Mouse (Mus musculus): ENCODE results near the gene 4930430F08Rik.
"Not testable (repeated sequence)": the region's sequence is repeated elsewhere in the genome, so short reads cannot be mapped to it uniquely, and the experiment has no call there.

The 4930430F08Rik gene

DNA sequence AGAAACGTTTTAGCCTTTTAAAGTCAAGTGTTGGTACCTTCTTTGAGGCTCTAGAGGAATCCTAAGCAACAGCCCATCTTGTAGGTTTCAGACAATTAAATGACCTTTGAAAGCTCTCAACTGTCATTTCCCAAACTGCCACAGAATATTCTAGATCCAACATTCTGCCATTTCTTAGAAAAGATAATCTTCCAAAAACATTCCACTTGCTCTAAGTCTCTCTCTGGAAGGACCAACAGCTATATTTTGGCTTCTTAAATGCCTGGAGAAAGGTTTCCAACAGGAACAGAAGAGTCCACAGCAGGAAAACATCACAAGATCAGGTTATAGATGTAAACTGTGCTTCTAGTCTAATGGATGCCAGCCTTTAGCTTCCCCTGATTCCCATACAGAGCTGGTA is at the start of gene 4930430F08Rik, which contains the start of gene 1700017N19Rik:
4930430F08Rik (minus strand) TSS at position 101 of the 400 bp plus-strand sequence.
1700017N19Rik (plus strand) TSS at position 162 of the 400 bp plus-strand sequence.
- DNase-seq = no peak

GRCm38 (mm10) chr10:100629762-100630438 is 39.7 kb upstream of the 4930430F08Rik start:
- peak; percentile 70 to 81 for DNase-seq

GRCm38 (mm10) chr10:100622494-100622893 is 32.3 kb upstream of the 4930430F08Rik start:
- DNase-seq = no peak

- peak in 1 of 2 experiments; percentile 8 for DNase-seq
Measured at GRCm38 (mm10) chr10:100620040-100620439, 29.8 kb upstream of the 4930430F08Rik start.

- peak; percentile 48 to 67 for DNase-seq
Measured at GRCm38 (mm10) chr10:100619474-100619873, 29.3 kb upstream of the 4930430F08Rik start.

DNA sequence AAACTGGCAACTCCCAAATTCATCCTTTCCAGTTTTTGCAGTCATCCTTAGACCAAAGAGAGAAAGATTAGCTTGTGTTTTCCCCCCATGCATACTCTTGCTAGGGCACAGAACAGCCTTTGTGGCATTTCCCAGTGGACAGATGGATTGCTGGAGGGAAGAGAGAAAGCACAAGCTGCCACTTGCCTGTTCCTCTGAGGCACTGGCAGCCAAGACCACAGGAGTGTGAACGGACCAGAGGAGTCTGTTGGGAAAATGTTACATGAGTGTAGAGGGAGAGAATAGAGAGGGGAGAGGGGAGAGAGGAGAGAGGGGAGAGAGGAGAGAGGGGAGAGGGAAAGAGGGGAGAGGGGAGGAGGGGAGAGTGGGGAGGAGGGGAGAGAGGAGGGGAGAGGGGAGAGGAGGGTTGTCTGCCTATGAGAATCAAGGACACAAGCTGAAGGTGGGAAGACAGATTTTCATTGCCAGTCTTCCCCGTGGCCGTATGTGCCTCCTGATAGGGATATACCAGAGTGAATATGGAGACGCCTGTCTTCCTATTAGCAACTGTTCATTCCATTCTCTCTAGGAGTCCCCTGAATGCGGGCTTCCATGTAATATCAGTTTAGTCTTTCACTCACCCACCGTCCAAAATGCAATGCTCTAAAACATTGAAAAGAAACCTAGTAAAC is 27.1 kb upstream of the 4930430F08Rik start:
- DNase-seq = peak; percentile 64 to 79

- peak; percentile 34 to 60 for DNase-seq
Measured at GRCm38 (mm10) chr10:100604254-100604653, 14.0 kb upstream of the 4930430F08Rik start.

DNA sequence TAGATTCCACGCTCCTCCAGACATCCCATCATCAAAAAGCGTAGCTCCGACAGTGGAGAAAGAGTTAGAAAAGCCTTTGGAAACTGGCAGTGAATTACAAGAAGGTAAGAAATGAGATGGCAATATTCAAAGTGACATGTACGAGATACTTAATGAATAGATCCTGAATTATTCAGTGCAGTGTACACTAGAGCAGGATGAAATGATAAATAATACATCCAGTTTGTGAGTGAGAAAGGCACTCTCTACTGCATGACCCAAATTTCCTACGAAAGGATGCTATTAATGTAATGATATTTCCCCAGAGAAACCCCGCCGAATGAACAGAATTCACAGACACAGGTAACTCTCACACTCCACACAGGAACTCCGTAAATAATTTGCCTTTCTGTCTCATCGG is 13.3 kb upstream of the 4930430F08Rik start:
- DNase-seq = no peak

DNA sequence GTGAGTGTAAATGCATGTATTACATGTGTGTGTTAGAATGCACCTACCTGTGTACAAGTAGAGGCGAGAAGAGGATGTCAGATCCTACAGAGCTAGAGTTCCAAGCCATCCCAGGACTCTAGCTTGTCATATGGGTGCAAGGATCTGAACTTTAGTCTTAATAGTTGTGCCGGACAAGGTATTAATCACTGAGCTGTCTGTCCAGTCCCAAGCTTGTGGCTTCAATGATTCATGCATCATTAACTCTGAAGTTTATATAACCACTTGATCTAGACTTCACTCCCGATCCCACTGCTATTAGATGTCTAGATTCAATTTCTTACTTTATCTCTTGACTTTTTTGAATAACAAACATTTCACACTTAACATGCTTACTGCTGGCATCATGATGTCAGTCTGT is 8.1 kb upstream of the 4930430F08Rik start:
- no peak for DNase-seq

GRCm38 (mm10) chr10:100588932-100589388 is 1.3 kb downstream of the 4930430F08Rik start:
- DNase-seq = peak; percentile 93 to 97

- DNase-seq = no peak
Measured at GRCm38 (mm10) chr10:100588524-100588923, 1.7 kb downstream of the 4930430F08Rik start.

- no peak for DNase-seq
Measured at GRCm38 (mm10) chr10:100584178-100584577, 6.0 kb downstream of the 4930430F08Rik start.

GRCm38 (mm10) chr10:100575294-100575693 is 14.9 kb downstream of the 4930430F08Rik start:
- DNase-seq = no peak

- DNase-seq = no peak
Measured at GRCm38 (mm10) chr10:100574505-100575149, 15.6 kb downstream of the 4930430F08Rik start.

DNA sequence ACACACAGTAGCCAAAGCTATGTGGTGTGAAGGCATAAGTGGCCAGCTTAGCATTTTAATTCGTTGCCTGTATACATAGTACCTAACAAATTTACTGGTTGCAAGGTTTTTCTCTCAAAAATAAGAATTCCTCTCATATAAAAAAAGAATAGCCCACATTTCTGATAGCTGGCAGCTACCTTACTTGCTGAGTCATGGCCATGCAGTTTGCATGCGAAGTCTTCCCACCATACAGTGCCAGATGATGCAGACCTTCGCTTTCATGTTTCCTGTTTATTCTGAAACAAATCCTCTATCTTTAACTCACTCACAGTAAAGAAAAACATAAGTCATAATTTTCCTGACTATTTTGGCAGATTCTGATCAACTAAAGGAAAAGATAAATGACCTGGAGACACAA is 18.5 kb downstream of the 4930430F08Rik start:
- DNase-seq = no peak

DNA sequence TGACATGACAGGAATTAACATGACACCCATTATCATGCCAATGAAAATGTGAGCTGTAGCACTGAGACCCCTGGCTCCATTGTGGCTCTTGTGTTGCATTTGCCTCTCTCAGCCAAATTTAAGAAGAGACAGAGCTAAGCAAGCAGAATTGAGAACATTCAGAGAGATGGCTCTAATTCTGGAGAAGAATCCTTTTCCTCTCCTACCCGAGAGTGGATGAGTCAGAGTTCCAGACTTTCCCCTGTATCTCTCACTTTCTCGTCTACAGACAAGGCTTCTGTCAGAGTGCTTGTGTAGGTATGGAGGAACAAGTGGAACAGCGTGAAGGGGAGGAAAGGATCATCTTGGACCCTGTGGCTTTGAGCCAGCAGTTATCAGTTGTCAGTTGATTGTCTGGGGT is 26.1 kb downstream of the 4930430F08Rik start:
- no peak for DNase-seq

- not testable (repeated sequence) for DNase-seq
Measured at GRCm38 (mm10) chr10:100560194-100560883, 29.9 kb downstream of the 4930430F08Rik start.

GRCm38 (mm10) chr10:100556566-100557175 is 33.6 kb downstream of the 4930430F08Rik start:
- DNase-seq = no peak

DNA sequence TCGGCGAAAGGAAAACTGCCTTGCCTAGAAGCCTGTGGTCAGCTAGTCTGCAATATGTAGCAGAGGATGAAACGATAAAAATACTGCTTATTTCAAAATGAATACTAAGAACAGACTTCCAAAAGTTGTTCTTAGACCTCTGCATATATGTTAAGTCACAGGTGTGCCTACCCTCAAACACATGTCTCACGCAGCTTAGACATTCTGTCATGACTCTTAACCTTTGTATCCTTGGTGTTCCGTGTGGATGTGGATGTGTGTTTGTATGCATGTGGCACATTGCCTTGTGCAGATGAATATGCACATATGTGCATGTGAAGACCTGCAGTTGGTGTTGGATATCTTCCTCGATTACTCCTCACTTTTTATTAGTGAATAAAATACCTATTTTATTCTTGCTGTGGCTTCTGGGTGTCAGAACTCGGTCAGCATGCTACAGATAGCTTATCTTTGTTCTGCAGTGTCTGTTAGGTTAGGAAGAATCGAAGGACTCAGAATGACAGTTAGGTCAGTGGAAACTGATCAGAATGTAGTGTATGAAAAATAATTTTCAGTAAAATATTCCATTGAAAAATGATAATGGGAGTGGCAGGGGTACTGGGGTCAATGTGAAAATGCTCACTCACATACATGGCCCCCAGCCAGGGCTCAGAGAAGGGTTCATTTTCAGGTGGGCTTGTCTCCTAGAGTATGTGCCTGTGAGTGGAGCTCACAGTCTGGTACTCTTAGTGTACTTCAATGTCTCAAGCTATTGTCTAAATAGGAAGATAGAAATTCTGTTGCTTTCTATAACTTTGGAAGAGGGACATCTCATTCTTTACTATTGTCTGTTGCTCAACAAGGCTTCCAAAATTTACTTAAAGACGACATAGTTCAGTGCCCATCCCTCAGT is 65.5 kb downstream of the 4930430F08Rik start:
- DNase-seq = no peak

GRCm38 (mm10) chr10:100522330-100522729 is 67.9 kb downstream of the 4930430F08Rik start:
- no peak for DNase-seq

Measured in cerebellum, postnatal 25 days (tissue).